Mouse (Mus musculus) kidney, embryonic 16.5 days (tissue): ENCODE results near the gene Olfr998. TPM values are rescaled to one million over a fixed set of nuclear protein-coding genes. Genes with fewer than 3 reads are reported as not detected.
"Not testable (repeated sequence)": the region's sequence is repeated elsewhere in the genome, so short reads cannot be mapped to it uniquely, and the experiment has no call there.

Experiments
- ATAC-seq: fragments of 200-750 bp; cut with Nextera tagmentation; 2 replicates; pipeline ENCODE4 v1.8.0; 2017; ENCODE audit warnings: moderate TSS enrichment; ENCODE audit not compliant: low FRiP score, low TSS enrichment
- H3K27ac ChIP-seq: fragments of 300-500 bp; sonication (generic); 2 replicates; pipeline ENCODE4 v1.5.1; 2014; ENCODE audit warnings: low read length
- H3K27me3 ChIP-seq: fragments of 300-500 bp; sonication (generic); 2 replicates; pipeline ENCODE4 v1.6.1; 2014; ENCODE audit warnings: low read length, control low read depth, mixed read lengths; ENCODE audit not compliant: insufficient read depth
- H3K36me3 ChIP-seq: fragments of 300-500 bp; sonication (generic); 2 replicates; pipeline ENCODE4 v1.6.1; 2014; ENCODE audit warnings: low read length, control low read depth, mixed read lengths; ENCODE audit not compliant: insufficient read depth
- H3K4me1 ChIP-seq: fragments of 300-500 bp; sonication (generic); 2 replicates; pipeline ENCODE4 v1.6.1; 2014; ENCODE audit warnings: low read length, control low read depth, mixed read lengths; ENCODE audit not compliant: insufficient read depth
- H3K4me2 ChIP-seq: fragments of 300-500 bp; sonication (generic); replicated peaks from 2 replicates; pipeline ENCODE4 v1.6.1; 2014; ENCODE audit warnings: low read depth, low read length
- H3K4me3 ChIP-seq: fragments of 300-500 bp; sonication (generic); 2 replicates; pipeline ENCODE4 v1.5.1; 2014; ENCODE audit warnings: mild to moderate bottlenecking, low read length
- H3K9ac ChIP-seq: fragments of 300-500 bp; sonication (generic); replicated peaks from 2 replicates; pipeline ENCODE4 v1.6.1; 2014; ENCODE audit warnings: low read length
- H3K9me3 ChIP-seq: fragments of 300-500 bp; sonication (generic); 2 replicates; pipeline ENCODE4 v1.6.1; 2016; ENCODE audit warnings: low read length, control low read depth
- WGBS: fragments of 180-500 bp; shearing (Covaris S2); extraction: QIAGEN DNeasy Blood & Tissue Kit; methylation state at CpG from one replicate; pipeline ENCODE4 v1.1.7; 2014; 5-methylcytosine and 5-hydroxymethylcytosine counted together
- polyA plus RNA-seq: library from polyadenylated mRNA; unstranded; fragments of >200 nt; fragmentation: Nextera tagmentation; extraction: Ambion mirVana; gene quantifications from 2 replicates; pipeline ENCODE4 v1.2.1, GENCODE M21; 2015

The Olfr998 gene
- polyA plus RNA-seq = not detected in 2 replicates

DNA sequence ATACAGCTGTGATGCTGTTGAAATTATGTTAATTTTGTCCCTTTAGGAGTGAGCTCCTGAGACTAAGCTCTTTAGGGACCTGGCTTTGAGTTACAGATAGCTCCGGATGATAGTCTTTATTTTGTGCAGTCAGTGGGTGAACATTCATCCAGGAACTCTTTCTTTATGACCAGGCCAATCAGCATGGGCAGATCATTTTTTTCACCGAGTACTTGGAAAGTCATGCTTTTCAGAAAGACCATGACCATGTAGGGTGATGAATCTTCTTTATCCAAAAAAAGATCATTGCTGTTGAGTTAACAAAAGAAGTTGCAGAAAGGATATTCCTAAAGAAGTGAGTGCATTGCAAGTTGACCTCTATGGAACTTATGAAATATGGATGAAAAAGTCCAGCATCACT, at the start of gene Olfr998:
Gene Olfr998 (plus strand): TSS at position 301 of the 400 bp plus-strand sequence.
- not testable (repeated sequence) for H3K27ac ChIP-seq, H3K4me2 ChIP-seq, H3K4me3 ChIP-seq, H3K9me3 ChIP-seq, H3K27me3 ChIP-seq, H3K9ac ChIP-seq, ATAC-seq, H3K36me3 ChIP-seq, H3K4me1 ChIP-seq
- 81% methylated on average over 2 of the region's 2 CpGs for WGBS

GRCm38 (mm10) chr2:85554806-85555205, 33.9 kb upstream of the Olfr998 start:
- H3K9me3 ChIP-seq = no peaks in the 10 kb centered on the region
- no peak overlapping the region for H3K27ac ChIP-seq
- H3K27me3 ChIP-seq = no peaks in the 10 kb centered on the region
- 59% methylated on average over 1 of the region's 1 CpGs for WGBS
- H3K36me3 ChIP-seq = no peaks in the 10 kb centered on the region
- no peak for ATAC-seq
- no peak overlapping the region for H3K4me3 ChIP-seq
- no peaks in the 10 kb centered on the region for H3K4me1 ChIP-seq
- H3K9ac ChIP-seq = no peak overlapping the region
- no peak overlapping the region for H3K4me2 ChIP-seq

DNA sequence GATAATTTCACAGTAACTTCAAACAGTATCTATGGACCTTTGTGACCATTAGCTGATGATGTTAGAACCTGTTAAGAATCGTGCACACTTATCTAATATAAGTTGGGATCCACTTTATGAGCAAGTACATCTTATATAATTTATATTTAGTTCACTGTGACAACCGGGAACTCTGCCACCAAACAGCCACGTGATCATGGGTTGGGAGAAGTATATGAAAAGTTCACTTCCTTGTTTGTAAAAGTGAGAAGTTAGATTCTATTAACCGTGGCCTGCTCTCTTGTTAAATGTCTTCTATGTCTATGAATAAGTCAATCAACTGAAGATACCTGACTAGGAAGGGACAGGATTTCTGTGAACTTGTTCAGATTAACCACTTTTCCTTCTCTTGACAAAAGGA, 28.5 kb upstream of the Olfr998 start:
- no peak overlapping the region for H3K4me2 ChIP-seq
- H3K9ac ChIP-seq = no peak overlapping the region
- WGBS = 52% methylated on average over 4 of the region's 4 CpGs
- H3K27me3 ChIP-seq = no peaks in the 10 kb centered on the region
- H3K9me3 ChIP-seq = no peaks in the 10 kb centered on the region
- ATAC-seq = no peak
- no peaks in the 10 kb centered on the region for H3K4me1 ChIP-seq
- H3K27ac ChIP-seq = no peak overlapping the region
- H3K4me3 ChIP-seq = no peak overlapping the region
- no peaks in the 10 kb centered on the region for H3K36me3 ChIP-seq

DNA sequence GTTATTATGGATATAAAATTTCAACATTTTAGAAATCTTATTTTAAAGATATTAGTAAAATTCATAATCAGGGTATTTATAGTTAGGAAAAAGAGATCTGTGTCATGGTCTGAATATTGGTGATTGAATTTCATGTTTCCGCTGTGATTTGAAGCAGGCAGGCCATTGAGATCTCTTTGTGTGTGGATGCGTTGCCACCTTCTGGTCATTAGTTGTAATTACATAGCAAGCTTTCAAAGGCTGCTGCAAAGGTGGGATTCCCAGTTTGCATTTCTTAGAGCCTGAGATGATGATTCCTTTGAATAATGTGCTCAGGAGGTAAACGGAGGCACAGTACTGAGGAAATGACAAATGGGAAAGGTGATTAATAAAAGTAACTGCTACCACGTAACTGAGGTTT, 27.6 kb upstream of the Olfr998 start:
- H3K36me3 ChIP-seq = no peaks in the 10 kb centered on the region
- H3K9ac ChIP-seq = no peak overlapping the region
- ATAC-seq = no peak
- WGBS = 22% methylated on average over 4 of the region's 4 CpGs
- no peak overlapping the region for H3K4me3 ChIP-seq
- no peaks in the 10 kb centered on the region for H3K4me1 ChIP-seq
- H3K27me3 ChIP-seq = no peaks in the 10 kb centered on the region
- no peak overlapping the region for H3K27ac ChIP-seq
- H3K4me2 ChIP-seq = no peak overlapping the region
- H3K9me3 ChIP-seq = no peaks in the 10 kb centered on the region

- H3K4me1 ChIP-seq = no peaks in the 10 kb centered on the region
- H3K36me3 ChIP-seq = no peaks in the 10 kb centered on the region
- no peak for ATAC-seq
- no peaks in the 10 kb centered on the region for H3K9me3 ChIP-seq
- H3K9ac ChIP-seq = no peak within 1 kb of the TSS
- H3K4me2 ChIP-seq = no peak within 1 kb of the TSS
- H3K27me3 ChIP-seq = no peaks in the 10 kb centered on the region
- H3K27ac ChIP-seq = no peak within 1 kb of the TSS
- H3K4me3 ChIP-seq = no peak within 1 kb of the TSS
Measured at GRCm38 (mm10) chr2:85578915-85579314, 9.8 kb upstream of the Olfr998 start, which contains the start of gene Olfr996. Gene Olfr996 (plus strand): TSS chr2:85579215.

DNA sequence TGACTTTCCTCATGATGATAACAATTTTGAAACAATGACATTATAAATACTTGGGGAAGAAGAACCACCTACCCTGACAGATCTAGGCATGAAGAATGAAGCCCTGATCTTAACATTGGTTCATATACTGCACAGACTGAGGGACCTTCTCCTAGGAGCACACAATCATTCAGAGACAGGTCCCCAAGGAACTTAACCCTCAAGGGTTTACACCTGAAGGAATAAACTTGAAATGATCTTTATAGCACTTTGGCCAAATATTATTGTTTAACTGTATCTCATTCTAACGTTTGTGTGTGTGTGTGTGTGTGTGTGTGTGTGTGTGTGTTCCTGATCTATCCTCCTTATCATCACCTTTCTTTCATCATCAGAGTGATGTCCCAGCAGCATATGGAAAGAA, 23.1 kb downstream of the Olfr998 start, which contains the start of gene Olfr1000:
Gene Olfr1000 (minus strand): TSS at position 101 of the 400 bp plus-strand sequence.
- Histone ChIP-seq H3K27ac (no peak within 1 kb of the TSS), H3K36me3 (no peaks in the 10 kb centered on the region), H3K4me2 (no peak within 1 kb of the TSS), H3K9ac (no peak within 1 kb of the TSS), H3K4me3 (no peak within 1 kb of the TSS), H3K27me3 (no peaks in the 10 kb centered on the region), H3K9me3 (no peaks in the 10 kb centered on the region), H3K4me1 (no peaks in the 10 kb centered on the region)
- ATAC-seq = no peak
- WGBS = 79% methylated on average over 1 of the region's 1 CpGs

Other genes with a start within 250 kb of the Olfr998 start
- gene Olfr987, start 249.6 kb upstream of the Olfr998 start, polyA plus RNA-seq = not detected in 2 replicates
- not detected in 2 replicates for gene Olfr988, start 225.7 kb upstream of the Olfr998 start, polyA plus RNA-seq
- gene Olfr992, start 179.5 kb upstream of the Olfr998 start, polyA plus RNA-seq = not detected in 2 replicates
- not detected in 2 replicates for gene Olfr993, start 174.1 kb upstream of the Olfr998 start, polyA plus RNA-seq
- not detected in 2 replicates for gene Olfr994, start 152.5 kb upstream of the Olfr998 start, polyA plus RNA-seq
- not detected in 2 replicates for gene Olfr995, start 145.3 kb upstream of the Olfr998 start, polyA plus RNA-seq
- not detected in 2 replicates for gene 4833423E24Rik, start 69.9 kb upstream of the Olfr998 start, polyA plus RNA-seq
- gene Olfr996, start 9.7 kb upstream of the Olfr998 start, polyA plus RNA-seq = not detected in 2 replicates
- gene Olfr1000, start 23.0 kb downstream of the Olfr998 start, polyA plus RNA-seq = not detected in 2 replicates
- not detected in 2 replicates for gene Olfr1002, start 61.8 kb downstream of the Olfr998 start, polyA plus RNA-seq
- gene Olfr154, start 75.5 kb downstream of the Olfr998 start, polyA plus RNA-seq = not detected in 2 replicates
- gene Olfr1006, start 89.8 kb downstream of the Olfr998 start, polyA plus RNA-seq = not detected in 2 replicates
- gene Olfr1008, start 100.5 kb downstream of the Olfr998 start, polyA plus RNA-seq = not detected in 2 replicates
- gene Olfr1009, start 126.5 kb downstream of the Olfr998 start, polyA plus RNA-seq = not detected in 2 replicates
- gene Olfr1012, start 173.8 kb downstream of the Olfr998 start, polyA plus RNA-seq = not detected in 2 replicates
- not detected in 2 replicates for gene Olfr1013, start 178.2 kb downstream of the Olfr998 start, polyA plus RNA-seq
- not detected in 2 replicates for gene Olfr1014, start 183.8 kb downstream of the Olfr998 start, polyA plus RNA-seq
- not detected in 2 replicates for gene Olfr1015, start 193.1 kb downstream of the Olfr998 start, polyA plus RNA-seq
- not detected in 2 replicates for gene Olfr1016, start 213.6 kb downstream of the Olfr998 start, polyA plus RNA-seq
- not detected in 2 replicates for gene Olfr1018, start 229.5 kb downstream of the Olfr998 start, polyA plus RNA-seq